Mouse (Mus musculus) spleen, postnatal 10 days (tissue): ENCODE results near the gene Madcam1.
"Not testable (repeated sequence)": the region's sequence is repeated elsewhere in the genome, so short reads cannot be mapped to it uniquely, and the experiment has no call there.

Source experiments
- DNase-seq, 2 experiments: peaks; one replicate each; pipeline ENCODE4 v3.0.0; 2021 to 2022; ENCODE audit warnings: low spot score in 2 of 2

Madcam1 gene

DNA sequence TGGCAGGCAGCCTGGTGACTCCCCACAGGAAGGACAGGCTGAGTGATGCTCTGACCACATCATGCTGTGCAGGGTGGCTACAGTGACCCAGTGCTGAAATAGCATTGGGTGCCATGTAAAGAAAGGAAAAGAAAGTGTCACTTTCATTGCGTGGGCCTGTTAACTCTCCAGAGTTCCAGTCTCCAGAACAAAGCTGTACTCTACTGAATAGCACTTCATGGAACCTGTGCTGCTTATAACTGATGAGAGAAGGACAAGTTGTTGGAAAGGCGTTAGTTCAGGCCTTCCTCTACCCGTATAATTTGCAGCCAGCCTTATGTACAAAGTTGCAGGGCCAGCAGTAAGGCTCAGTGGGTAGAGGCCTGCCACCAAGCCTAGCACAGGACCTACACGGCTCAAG, 24.4 kb downstream of the Madcam1 start, which contains the start of gene Gzmm:
Gzmm (plus strand) TSS at position 301 of the 400 bp plus-strand sequence.
- DNase-seq: no peak

DNA sequence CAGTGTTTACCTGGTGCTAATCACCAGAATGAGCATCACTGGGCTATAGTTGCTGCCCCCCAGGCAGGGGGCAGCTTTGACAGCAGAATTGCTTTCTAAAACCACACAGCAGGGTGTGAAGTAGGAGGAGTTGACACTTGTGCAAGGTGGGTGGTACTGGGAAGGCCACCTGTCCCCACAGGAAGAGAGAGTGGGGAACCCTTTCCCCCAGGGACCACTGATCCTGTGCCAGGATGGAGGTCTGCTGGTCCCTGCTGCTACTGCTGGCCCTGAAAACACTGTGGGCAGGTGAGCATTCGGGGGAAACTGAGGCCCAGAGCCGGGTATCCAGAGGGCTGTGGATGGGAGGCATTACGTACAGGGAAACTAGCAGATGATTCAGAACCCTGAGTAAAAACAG, 24.8 kb downstream of the Madcam1 start:
- DNase-seq: no peak

DNA sequence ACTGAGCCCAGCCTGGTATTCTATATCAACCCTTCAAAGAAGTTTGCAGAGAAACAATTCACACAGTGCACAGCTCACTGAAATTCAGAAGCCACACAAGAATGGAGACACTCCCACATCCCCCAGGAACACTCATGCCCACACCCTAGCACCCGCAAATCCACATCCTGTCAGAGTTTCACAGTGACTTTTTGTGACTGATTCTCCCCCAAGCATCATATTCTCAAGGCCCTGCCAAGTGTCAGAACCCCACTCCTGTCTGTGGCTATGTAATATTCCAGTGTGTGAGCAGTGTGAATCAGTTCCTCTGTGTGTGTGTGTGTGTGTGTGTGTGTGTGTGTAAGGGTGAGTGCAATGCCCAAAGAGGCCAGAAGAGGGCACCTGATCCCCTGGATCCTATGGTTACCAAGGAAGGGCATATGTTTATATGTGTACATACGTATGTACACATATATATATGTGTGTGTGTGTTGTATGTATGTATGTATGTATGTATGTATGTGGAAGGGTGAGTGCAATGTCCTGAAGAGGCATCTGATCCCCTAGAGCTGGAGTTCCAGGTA, 27.7 kb downstream of the Madcam1 start:
- DNase-seq: no peak

DNA sequence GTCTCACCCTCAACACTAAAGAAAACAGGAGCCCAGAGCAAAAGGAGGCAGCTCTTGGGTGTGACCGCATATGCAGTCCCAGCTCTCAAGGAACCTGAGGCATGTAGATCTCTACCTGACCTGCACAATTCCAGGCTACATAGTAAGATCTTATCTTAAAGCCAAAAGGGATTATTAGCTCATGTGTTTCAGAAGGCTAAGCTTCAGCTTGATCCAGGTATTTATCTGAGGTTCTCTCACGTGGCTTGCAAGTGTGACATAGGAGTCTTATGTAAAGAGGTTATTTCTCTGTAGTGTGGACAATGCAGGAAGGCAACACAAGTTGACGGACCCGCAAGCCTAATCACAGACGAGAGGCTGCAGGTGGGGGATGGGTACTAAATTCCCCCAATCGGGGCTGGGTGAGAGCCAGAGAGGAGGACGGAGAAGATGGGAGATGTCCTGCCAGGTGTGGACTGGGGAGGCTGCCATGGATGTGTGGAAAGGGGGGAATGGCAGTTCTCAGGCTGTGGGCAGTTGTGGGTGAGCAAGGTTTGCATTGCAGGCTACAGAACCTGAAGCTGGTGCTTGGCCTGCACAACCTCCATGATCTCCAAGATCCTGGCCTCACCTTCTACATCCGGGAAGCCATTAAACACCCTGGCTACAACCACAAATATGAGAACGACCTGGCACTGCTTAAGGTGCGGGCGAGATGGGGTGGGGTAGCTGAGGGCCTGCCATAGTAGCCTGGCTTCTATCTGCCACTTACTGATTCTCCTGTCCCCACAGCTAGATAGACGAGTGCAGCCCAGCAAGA, 29.4 kb downstream of the Madcam1 start:
- DNase-seq: no peak

DNA sequence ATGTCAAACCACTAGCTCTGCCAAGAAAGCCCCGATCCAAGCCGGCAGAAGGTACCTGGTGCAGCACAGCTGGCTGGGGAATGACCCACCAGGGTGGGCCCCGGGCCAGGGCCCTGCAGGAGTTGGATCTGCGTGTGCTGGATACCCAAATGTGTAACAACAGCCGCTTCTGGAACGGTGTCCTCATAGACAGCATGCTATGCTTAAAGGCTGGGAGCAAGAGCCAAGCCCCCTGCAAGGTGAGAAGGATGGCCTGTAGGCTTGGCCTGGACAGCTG, 30.0 kb downstream of the Madcam1 start:
- no peak for DNase-seq

DNA sequence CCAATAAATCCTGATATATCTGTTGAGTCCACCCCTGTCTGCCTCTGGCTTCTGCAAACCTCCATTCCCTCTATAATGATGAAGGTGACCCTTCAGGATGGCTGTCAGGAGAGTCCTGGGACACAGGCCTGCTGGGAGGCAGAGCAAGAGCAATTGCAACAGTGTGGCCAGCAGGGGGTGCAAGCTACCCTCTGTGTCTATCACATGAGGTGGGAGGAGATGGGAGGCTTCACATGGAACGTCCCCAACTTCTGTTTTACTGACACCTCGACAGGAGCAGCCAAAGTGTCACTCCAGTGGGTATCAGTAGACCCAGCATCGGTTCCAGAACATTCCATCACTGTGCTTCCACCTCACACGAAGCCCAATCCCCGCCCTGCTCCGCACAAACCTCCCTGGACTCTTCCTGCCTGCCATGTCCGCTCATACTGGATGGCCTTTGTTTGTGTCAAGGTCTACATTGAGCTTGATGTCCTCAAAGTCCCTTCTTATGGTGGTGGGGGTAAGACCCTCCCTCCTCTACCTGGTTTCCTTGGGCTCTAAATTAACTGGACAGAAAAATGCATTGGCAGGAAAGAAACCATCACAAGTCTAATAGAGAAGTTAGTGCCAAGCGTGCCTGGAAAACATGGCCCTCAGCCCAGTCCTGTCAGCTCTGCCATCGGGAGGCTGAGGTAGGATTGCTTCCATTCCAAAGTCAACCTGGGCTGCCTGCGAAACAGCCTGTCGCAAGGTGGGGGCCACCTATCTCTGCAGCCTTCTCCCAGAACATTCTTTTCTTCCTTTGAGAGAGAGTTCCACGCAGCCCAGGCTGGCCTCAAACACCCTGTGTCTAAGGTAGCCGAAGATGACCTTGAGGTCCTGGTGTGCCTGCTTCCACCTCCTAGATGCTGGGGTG, 31.1 kb downstream of the Madcam1 start:
- DNase-seq: peak; percentile 77 to 91

DNA sequence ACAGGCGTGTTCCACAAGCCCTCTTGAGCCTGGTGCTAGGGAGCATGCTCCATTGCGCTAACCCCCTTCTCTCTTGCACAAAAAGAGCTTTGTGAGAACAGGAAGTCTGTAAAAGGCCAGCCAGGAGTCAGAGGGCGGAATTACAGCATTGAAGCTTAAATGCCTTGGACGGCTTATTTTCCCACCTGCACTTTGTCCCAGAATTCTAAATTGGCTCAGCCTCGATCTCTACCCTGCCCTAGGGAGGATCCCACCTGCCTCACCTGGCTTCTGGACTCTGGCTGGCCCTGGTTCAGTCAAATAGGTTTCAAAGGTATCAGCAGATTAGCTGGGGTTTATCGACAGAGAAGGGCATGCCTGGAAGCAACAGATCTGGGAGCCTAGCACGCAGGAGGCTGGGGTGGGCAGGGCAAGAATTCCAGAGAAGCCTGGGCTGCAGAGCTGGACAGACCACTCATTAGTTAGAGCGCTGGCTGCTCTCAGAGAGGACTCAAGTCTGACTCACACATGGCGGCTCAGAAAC, 31.8 kb downstream of the Madcam1 start:
- DNase-seq: no peak

DNA sequence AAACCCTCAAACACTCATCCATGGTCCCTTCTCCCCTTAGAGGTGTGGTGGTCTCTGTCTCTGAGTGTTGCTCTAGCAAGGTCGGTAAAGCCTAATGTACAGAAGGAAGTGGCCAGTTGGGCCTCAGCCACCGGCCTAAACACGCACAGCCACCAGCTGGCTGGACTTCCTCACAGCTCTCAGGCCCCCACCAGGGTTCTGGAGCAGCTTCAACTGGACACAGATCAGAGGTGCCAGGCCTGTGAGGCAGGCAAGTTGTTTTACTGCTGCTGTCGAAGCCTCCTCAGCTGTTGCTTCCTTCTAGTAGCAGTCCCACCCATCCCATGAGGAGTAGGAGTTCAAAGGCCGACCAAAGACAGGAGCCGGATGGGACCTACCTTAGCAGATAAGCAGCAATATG, 33.6 kb downstream of the Madcam1 start:
- DNase-seq: no peak

DNA sequence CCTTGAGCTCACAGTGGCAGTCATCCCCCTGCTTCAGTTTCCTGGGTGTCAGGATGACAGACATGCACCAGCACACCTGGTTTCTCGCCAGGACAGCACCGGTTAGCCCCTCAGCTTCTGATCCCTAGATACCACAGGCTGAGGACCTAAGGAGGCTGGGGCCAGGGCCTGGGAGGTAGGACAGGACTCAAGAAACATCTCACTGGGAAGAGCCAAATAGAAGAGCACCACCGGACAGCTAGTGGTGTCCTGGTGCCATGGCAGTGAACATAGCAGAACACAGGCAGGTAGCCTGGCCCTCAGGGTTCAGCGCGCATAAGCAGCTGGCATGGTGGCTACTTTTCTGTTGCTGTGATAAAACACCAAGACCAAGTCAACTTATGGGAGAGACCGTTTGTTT, 34.1 kb downstream of the Madcam1 start:
- DNase-seq: no peak

DNA sequence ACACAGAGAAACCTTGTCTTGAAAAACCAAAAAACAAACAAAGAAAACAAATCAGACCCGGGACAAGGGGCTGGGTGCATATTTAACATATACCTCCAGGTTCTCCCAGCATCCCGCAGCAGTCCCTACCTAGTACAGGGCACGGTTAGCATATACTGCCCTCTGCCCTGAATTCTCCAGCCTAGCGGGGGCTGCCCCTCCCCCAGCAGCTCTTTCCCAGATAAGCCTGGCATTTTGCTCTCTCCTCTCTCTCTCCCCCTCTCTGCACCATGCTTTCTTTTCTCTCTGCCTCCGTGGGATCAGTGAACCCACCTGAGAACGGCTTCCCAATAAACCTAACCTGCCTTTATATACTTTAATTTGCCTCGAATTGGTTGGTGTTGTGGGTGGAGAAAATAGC, 36.3 kb downstream of the Madcam1 start:
- no peak for DNase-seq

DNA sequence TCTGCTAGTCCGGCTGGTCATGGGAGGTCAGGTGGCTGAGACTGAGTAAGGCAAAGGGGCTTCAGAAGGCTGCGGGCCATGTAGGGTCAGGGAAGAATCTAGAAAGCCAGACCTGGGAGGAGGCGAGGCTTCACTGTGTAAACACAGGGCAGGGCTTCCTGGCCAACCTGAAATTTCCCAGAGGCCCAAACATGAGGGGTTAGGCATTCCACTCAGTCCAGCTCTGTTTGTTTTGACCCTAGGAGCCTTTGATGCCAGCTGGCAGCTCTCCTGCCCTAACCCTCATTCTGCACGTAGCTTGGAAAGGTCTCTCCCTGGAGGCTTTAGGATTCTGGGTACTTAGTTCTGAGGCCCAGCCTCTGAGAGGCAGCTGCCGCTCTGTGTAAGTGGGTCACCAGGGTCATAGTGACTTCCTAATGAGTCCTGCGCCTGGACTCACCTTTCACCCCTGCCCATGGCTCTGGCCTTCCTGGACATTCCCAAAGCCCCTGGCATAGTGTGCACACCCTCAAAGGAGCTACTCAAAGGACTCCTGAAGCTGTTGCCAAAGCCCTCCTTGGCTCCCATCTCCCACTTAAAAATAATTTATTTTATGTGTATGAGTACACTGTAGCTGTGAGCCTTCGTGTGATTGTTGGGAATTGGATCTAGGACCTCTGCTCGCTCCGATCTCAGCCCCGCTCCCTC, 37.2 kb downstream of the Madcam1 start:
- DNase-seq: no peak

DNA sequence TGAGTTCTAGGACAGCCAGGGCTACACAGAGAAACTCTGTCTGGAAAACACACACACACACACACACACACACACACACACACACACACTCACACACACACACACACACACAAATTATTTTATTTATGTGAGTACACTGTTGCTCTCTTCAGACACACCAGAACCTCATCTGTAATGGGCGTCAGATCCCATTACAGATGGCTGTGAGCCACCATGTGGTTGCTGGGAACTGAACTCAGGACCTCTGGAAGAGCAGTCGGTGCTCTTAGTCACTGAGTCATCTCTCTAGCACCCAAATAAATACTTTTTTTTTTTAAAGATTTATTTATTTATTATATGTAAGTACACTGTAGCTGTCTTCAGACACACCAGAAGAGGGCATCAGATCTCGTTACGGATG, 38.6 kb downstream of the Madcam1 start:
- DNase-seq: not testable (repeated sequence)

DNA sequence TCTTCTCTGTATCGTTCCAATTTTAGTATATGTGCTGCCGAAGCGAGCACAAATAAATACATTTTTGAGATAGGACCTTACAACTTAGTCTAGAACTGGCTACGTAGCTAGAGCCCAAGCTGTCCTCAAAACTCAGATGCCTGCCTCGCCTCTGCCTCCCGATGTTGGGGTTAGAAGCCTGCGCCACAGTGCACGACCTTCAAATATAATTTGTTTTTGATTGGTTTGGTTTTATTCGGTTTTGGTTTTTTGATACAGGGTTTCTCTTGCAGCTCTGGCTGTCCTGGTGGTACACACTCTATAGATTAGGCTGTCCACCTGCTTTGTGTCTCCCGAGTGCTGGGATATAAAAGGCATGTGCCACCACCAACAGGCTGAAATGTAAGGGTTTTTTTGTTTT, 39.2 kb downstream of the Madcam1 start:
- DNase-seq: no peak

DNA sequence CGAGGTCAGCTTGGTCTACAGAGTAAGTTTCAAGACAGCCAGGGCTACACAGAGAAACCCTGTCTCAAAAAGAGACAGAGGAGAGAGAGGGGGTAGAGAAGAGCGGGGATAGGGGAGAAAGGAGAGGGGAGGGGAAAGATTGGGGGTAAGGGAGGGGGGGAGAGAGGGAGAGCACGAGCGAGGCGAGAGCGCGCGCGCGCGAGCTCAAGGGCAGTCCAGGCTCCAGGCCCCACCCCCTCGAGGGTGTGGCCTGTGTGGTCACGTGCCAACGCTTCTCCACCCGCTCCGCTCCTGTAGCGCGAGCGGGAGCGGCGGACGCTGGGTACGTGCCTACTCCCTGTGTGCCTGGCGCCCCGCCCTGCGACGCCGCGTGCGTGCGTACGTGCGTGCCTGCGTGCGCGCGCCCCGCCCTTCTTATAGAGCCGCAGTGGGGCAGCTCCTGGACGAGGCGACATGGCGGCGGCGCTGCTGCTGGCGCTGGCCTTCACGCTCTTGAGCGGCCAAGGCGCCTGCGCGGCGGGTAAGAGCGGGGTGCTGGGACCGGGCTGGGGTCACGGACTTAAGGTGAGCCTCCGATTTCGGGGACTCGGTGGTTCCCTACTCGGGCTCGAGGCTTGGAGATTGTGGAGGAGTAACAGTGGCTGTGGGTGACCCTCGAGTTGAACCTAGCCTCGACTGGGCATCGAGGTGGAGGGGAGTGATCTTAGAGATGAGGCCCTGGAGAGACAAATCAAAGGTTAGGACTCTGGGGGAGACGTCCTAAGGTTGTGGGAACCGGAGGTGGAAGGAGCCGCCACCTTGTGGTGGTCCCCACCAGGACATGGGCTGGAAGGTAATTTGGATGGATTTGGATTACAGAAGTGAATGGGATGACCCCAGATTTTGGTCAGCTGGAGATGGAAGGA, 40.0 kb downstream of the Madcam1 start, which contains the start of gene Bsg:
Bsg (plus strand) TSS at position 427 of the 905 bp plus-strand sequence.
- DNase-seq: peak; percentile 94 to 99

DNA sequence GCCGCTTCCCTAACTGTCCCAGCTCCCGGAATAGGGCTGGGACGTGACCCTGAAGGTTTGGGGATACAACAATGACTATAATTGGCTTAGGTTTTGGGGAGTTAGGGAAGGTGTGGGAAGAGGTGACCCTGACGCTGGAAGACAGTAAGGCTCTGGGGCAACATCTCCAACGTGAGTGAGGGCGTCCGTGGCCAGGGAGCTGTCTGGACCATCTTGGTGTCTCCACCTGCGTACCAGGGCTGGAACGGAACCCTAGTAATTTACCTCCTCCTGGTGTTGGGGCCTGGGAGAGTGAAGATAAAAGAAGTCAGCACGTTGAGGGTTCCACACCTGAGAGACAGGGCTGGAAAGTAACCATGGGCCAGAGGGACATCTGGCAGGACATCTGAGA, 40.6 kb downstream of the Madcam1 start:
- peak; percentile 52 to 58 for DNase-seq

DNA sequence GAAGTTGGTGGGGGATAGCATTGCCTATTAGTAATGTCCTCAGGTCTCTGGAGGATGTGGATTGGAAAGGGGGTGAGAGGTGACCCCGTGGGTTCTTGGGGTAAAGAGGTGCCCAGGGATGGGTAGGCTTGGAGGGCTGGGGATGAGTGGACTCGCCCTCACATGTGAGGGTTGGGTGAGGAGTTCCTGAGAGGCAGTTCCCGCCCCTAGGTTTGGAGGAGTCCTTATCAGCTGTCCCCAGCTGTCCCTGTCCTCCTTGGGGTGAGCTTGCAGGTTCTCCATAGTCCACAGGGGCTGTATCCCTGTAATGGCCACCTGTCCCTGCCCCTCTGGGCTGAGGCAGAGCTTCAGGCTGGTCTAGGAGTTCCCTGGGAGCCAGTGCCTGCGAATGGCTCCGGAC, 41.6 kb downstream of the Madcam1 start:
- DNase-seq: peak; percentile 75 to 86

DNA sequence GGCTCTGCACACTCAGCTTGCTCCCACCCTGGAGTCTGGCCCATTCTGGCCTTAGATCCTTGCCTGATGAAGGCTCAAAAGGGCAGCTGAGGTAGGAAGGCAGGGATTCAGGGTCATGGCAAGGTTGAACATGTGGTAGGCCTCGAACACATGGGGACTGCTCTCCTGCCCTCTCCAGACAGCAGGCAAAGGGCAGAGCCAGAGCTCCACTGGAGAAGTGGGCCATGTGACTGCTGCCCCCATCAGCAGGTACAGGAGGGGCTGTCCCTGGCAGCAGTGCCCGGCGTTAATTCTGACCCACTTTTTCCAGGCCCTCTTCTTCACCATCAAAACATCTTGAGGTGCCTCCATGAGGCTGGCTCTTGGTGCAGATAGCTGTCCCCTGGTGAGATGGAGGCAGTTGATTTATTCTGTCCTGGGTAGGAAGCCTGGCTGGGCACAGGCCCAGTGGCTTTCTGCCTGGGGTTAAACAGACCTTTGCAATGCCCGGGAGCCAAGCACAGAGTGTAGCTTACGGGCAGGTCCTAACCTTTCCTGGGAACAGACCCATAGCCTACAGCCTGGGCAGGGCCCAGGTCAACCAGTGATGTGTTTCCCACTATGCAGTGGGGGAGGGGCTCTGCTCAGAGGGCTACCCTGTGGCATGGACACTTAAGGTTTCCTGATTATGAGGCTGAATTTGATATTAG, 42.2 kb downstream of the Madcam1 start:
- DNase-seq: peak in 1 of 2 experiments; percentile 43

DNA sequence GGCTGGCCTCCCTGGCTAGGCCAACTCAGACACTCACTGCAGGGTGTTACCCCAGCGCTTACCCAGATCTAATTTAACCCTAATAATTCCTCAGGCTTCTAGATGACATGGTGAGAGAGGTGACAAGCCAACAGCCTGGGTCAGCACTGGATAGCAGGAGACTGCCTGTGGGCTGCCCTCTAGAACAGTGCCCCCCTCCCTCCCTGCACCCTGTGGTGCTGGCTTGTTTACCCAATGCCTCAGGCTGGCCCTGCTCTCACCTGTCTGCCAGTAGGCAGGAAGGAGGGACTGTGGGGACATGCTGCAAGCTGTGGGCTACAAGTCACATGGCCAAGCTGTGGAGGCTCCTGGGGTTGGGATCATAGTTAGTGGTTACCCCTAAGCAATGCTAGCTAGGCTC, 42.8 kb downstream of the Madcam1 start:
- DNase-seq: no peak

DNA sequence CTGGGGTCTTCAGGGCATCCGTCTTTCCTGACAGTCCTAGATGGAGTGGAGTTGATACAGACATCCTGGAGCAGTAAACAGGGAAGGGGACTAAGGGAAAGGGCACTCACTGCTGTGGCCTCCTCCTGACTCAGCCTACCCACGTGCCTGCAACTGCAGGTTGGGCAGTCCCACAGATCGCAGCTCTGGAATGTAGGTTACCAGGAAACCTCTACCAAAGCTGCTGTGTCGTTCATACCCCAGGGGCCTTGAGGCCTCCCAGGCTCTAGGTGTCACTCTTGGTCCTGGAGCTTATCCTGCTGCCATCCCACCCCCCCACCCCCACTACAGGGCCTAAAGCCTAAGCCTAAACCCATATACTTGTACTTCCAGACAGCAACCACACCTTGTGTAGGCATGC, 43.4 kb downstream of the Madcam1 start:
- DNase-seq: no peak

DNA sequence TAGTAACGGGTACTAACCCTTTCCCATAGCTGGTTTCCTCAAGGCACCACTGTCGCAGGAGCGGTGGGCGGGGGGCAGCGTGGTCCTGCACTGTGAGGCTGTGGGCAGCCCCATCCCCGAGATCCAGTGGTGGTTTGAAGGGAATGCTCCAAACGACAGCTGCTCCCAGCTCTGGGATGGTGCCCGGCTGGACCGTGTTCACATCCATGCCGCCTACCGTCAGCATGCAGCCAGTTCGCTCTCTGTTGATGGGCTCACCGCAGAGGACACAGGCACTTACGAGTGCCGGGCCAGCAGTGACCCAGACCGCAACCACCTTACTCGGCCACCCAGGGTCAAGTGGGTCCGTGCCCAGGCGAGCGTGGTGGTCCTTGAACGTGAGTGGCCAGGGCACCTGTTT, 44.3 kb downstream of the Madcam1 start:
- DNase-seq: no peak
